Mouse (Mus musculus): ENCODE data around the gene Uba7. TPM values are rescaled to one million over a fixed set of nuclear protein-coding genes. Genes with fewer than 3 reads are reported as not detected.

Gene Uba7
- total RNA-seq, 2 experiments from 2014 or later = 364 to 392 TPM

GRCm38 (mm10) chr9:108032126-108032525 lies 56.8 kb downstream of the Uba7 start:
- no peak for ATAC-seq (replicated peaks; ENCODE audit: low FRiP score, poor library complexity, severe bottlenecking)

Other genes starting within 250 kb of the Uba7 start
- gene Rbm5, start 204.5 kb upstream of the Uba7 start, total RNA-seq (2015; ENCODE audit: low replicate concordance) = 204 and 296 TPM in 2 replicates
- 507 and 635 TPM in 2 replicates for gene Rbm5, start 204.5 kb upstream of the Uba7 start, total RNA-seq (2017; ENCODE audit: low replicate concordance)
- 29.5 and 31.3 TPM in 2 replicates for gene Rbm6, start 102.3 kb upstream of the Uba7 start, total RNA-seq (2015; ENCODE audit: low replicate concordance)
- gene Rbm6, start 102.3 kb upstream of the Uba7 start, total RNA-seq (2017; ENCODE audit: low replicate concordance) = 60.6 and 79.6 TPM in 2 replicates
- gene Mon1a, start 87.4 kb upstream of the Uba7 start, total RNA-seq (2015; ENCODE audit: low replicate concordance) = 2.5 and 4.4 TPM in 2 replicates
- 2.0 and 2.7 TPM in 2 replicates for gene Mon1a, start 87.4 kb upstream of the Uba7 start, total RNA-seq (2017; ENCODE audit: low replicate concordance)
- gene Mst1r, start 68.6 kb upstream of the Uba7 start, total RNA-seq (2015; ENCODE audit: low replicate concordance) = not detected in 2 replicates
- 0.43 TPM in 1 of 2 replicates, not detected in the other for gene Mst1r, start 68.6 kb upstream of the Uba7 start, total RNA-seq (2017; ENCODE audit: low replicate concordance)
- not detected in 2 replicates for gene Actl11, start 47.0 kb upstream of the Uba7 start, total RNA-seq (2015; ENCODE audit: low replicate concordance)
- gene Actl11, start 47.0 kb upstream of the Uba7 start, total RNA-seq (2017; ENCODE audit: low replicate concordance) = not detected in 2 replicates
- not detected in 2 replicates for gene Camkv, start 39.8 kb upstream of the Uba7 start, total RNA-seq (2015; ENCODE audit: low replicate concordance)
- gene Camkv, start 39.8 kb upstream of the Uba7 start, total RNA-seq (2017; ENCODE audit: low replicate concordance) = not detected in 2 replicates
- 2.5 and 4.4 TPM in 2 replicates for gene Traip, start 25.4 kb upstream of the Uba7 start, total RNA-seq (2015; ENCODE audit: low replicate concordance)
- 12.5 and 15.2 TPM in 2 replicates for gene Traip, start 25.4 kb upstream of the Uba7 start, total RNA-seq (2017; ENCODE audit: low replicate concordance)
- 0.96 and 4.4 TPM in 2 replicates for gene Gm20661, start 7.6 kb downstream of the Uba7 start, total RNA-seq (2015; ENCODE audit: low replicate concordance)
- gene Gm20661, start 7.6 kb downstream of the Uba7 start, total RNA-seq (2017; ENCODE audit: low replicate concordance) = 5.3 and 12.9 TPM in 2 replicates
- 11.1 and 32.3 TPM in 2 replicates for gene Inka1, start 10.4 kb downstream of the Uba7 start, total RNA-seq (2015; ENCODE audit: low replicate concordance)
- gene Inka1, start 10.4 kb downstream of the Uba7 start, total RNA-seq (2017; ENCODE audit: low replicate concordance) = 16.3 and 18.1 TPM in 2 replicates
- 4.4 and 11.3 TPM in 2 replicates for gene Cdhr4, start 17.0 kb downstream of the Uba7 start, total RNA-seq (2015; ENCODE audit: low replicate concordance)
- gene Cdhr4, start 17.0 kb downstream of the Uba7 start, total RNA-seq (2017; ENCODE audit: low replicate concordance) = 2.5 and 17.0 TPM in 2 replicates
- not detected in 2 replicates for gene Gm20662, start 20.8 kb downstream of the Uba7 start, total RNA-seq (2015; ENCODE audit: low replicate concordance)
- 2.5 and 16.9 TPM in 2 replicates for gene Gm20662, start 20.8 kb downstream of the Uba7 start, total RNA-seq (2017; ENCODE audit: low replicate concordance)
- gene Ip6k1, start 27.0 kb downstream of the Uba7 start, total RNA-seq (2015; ENCODE audit: low replicate concordance) = 146 and 206 TPM in 2 replicates
- 245 and 289 TPM in 2 replicates for gene Ip6k1, start 27.0 kb downstream of the Uba7 start, total RNA-seq (2017; ENCODE audit: low replicate concordance)
- 4.8 and 5.6 TPM in 2 replicates for gene Gmppb, start 73.7 kb downstream of the Uba7 start, total RNA-seq (2015; ENCODE audit: low replicate concordance)
- gene Gmppb, start 73.7 kb downstream of the Uba7 start, total RNA-seq (2017; ENCODE audit: low replicate concordance) = 4.1 and 7.8 TPM in 2 replicates
- gene Amigo3, start 77.7 kb downstream of the Uba7 start, total RNA-seq (2015; ENCODE audit: low replicate concordance) = 0.77 TPM in 1 of 2 replicates, not detected in the other
- 2.3 and 2.8 TPM in 2 replicates for gene Amigo3, start 77.7 kb downstream of the Uba7 start, total RNA-seq (2017; ENCODE audit: low replicate concordance)
- gene Mst1, start 104.9 kb downstream of the Uba7 start, total RNA-seq (2015; ENCODE audit: low replicate concordance) = 33.0 and 48.8 TPM in 2 replicates
- gene Mst1, start 104.9 kb downstream of the Uba7 start, total RNA-seq (2017; ENCODE audit: low replicate concordance) = 6.6 and 13.4 TPM in 2 replicates
- 734 and 842 TPM in 2 replicates for gene Rnf123, start 107.8 kb downstream of the Uba7 start, total RNA-seq (2015; ENCODE audit: low replicate concordance)
- 498 and 626 TPM in 2 replicates for gene Rnf123, start 107.8 kb downstream of the Uba7 start, total RNA-seq (2017; ENCODE audit: low replicate concordance)
- 123 and 182 TPM in 2 replicates for gene Apeh, start 119.1 kb downstream of the Uba7 start, total RNA-seq (2015; ENCODE audit: low replicate concordance)
- 219 and 268 TPM in 2 replicates for gene Apeh, start 119.1 kb downstream of the Uba7 start, total RNA-seq (2017; ENCODE audit: low replicate concordance)
- 0.38 and 1.0 TPM in 2 replicates for gene Bsn, start 214.9 kb downstream of the Uba7 start, total RNA-seq (2015; ENCODE audit: low replicate concordance)
- 1.3 and 2.0 TPM in 2 replicates for gene Bsn, start 214.9 kb downstream of the Uba7 start, total RNA-seq (2017; ENCODE audit: low replicate concordance)

All from erythroblast, adult 5-6 weeks (primary cell).